Mouse (Mus musculus): ENCODE results near the gene Mrtfa. TPM values are rescaled to one million over a fixed set of nuclear protein-coding genes. Genes with fewer than 3 reads are reported as not detected.

Mrtfa gene
- polyA plus RNA-seq, 1 experiment: 53.7 TPM

- TF ChIP-seq POLR2A (IDR thresholded peaks at IDR 0.05; ENCODE audit: borderline replicate concordance, control insufficient read depth, low read depth, low read length) (no peak), CTCF (IDR thresholded peaks at IDR 0.05; ENCODE audit: control insufficient read depth, insufficient read depth, low read length) (no peak)
- WGBS: 78% methylated on average over 1 of the region's 1 CpGs
- no peak overlapping the region for H3K4me3 ChIP-seq (replicated peaks; ENCODE audit: control insufficient read depth, low read depth, low read length)
- H3K4me1 ChIP-seq (ENCODE audit: control insufficient read depth, insufficient read depth, low read length): no peaks in the 10 kb centered on the region
- no peak overlapping the region for H3K27ac ChIP-seq (ENCODE audit: control insufficient read depth, insufficient read depth, low read depth, low read length, poor library complexity)
Measured at GRCm38 (mm10) chr15:80969371-80969770, 221.2 kb downstream of the Mrtfa start.

Other genes starting within 250 kb of the Mrtfa start
- gene Adsl, start 242.3 kb downstream of the Mrtfa start, polyA plus RNA-seq (2011; ENCODE audit: insufficient read depth, insufficient read length, low replicate concordance, missing spikeins): 11.1 and 16.4 TPM in 2 replicates
- gene Sgsm3, start 213.0 kb downstream of the Mrtfa start, polyA plus RNA-seq (2011; ENCODE audit: insufficient read depth, insufficient read length, low replicate concordance, missing spikeins): 6.2 and 8.3 TPM in 2 replicates
- gene Mchr1, start 44.7 kb upstream of the Mrtfa start, polyA plus RNA-seq (2011; ENCODE audit: insufficient read depth, insufficient read length, low replicate concordance, missing spikeins): not detected in 2 replicates
- 12.4 and 13.7 TPM in 2 replicates for gene Slc25a17, start 170.1 kb upstream of the Mrtfa start, polyA plus RNA-seq (2011; ENCODE audit: insufficient read depth, insufficient read length, low replicate concordance, missing spikeins)
- gene St13, start 209.3 kb upstream of the Mrtfa start, polyA plus RNA-seq (2011; ENCODE audit: insufficient read depth, insufficient read length, low replicate concordance, missing spikeins): 60.5 and 119 TPM in 2 replicates
- 5.4 and 5.9 TPM in 2 replicates for gene Xpnpep3, start 209.4 kb upstream of the Mrtfa start, polyA plus RNA-seq (2011; ENCODE audit: insufficient read depth, insufficient read length, low replicate concordance, missing spikeins)
- gene Dnajb7, start 217.5 kb upstream of the Mrtfa start, polyA plus RNA-seq (2011; ENCODE audit: insufficient read depth, insufficient read length, low replicate concordance, missing spikeins): not detected in 2 replicates